Mouse (Mus musculus) limb, embryonic 11.5 days (tissue): ENCODE results near the gene Setmar. TPM values are rescaled to one million over a fixed set of nuclear protein-coding genes. Genes with fewer than 3 reads are reported as not detected.
"Not testable (repeated sequence)": the region's sequence is repeated elsewhere in the genome, so short reads cannot be mapped to it uniquely, and the experiment has no call there.

Experiments used
- ATAC-seq: fragments of 200-750 bp; cut with Nextera tagmentation; 2 replicates; pipeline ENCODE4 v1.8.0; 2017; ENCODE audit warnings: low read depth; ENCODE audit not compliant: insufficient number of reproducible peaks, low FRiP score, low TSS enrichment
- DNase-seq: peaks from one replicate; pipeline ENCODE4 v3.0.0-alpha.2; 2015; ENCODE audit warnings: low spot score
- H3K27ac ChIP-seq: fragments of 300-500 bp; sonication (generic); replicated peaks from 2 replicates; pipeline ENCODE4 v1.5.1; 2014; ENCODE audit warnings: low read depth, mild to moderate bottlenecking, low read length
- H3K27me3 ChIP-seq: fragments of 300-500 bp; sonication (generic); 2 replicates; pipeline ENCODE4 v1.6.1; 2014; ENCODE audit warnings: mild to moderate bottlenecking, low read length, mixed read lengths; ENCODE audit not compliant: control insufficient read depth, insufficient read depth
- H3K36me3 ChIP-seq: fragments of 300-500 bp; sonication (generic); 2 replicates; pipeline ENCODE4 v1.6.1; 2014; ENCODE audit warnings: mild to moderate bottlenecking, low read length, moderate library complexity, mixed read lengths; ENCODE audit not compliant: control insufficient read depth, insufficient read depth
- H3K4me1 ChIP-seq: fragments of 300-500 bp; sonication (generic); 2 replicates; pipeline ENCODE4 v1.6.1; 2014; ENCODE audit warnings: low read length, mixed read lengths; ENCODE audit not compliant: control insufficient read depth, insufficient read depth
- H3K4me2 ChIP-seq: fragments of 300-500 bp; sonication (generic); 2 replicates; pipeline ENCODE4 v1.6.1; 2014; ENCODE audit warnings: low read depth, mild to moderate bottlenecking, moderate library complexity; ENCODE audit not compliant: severe bottlenecking
- H3K4me3 ChIP-seq: fragments of 300-500 bp; sonication (generic); 2 replicates; pipeline ENCODE4 v1.5.1; 2014; ENCODE audit warnings: low read depth, low read length
- H3K9ac ChIP-seq: fragments of 300-500 bp; sonication (generic); 2 replicates; pipeline ENCODE4 v1.6.1; 2014; ENCODE audit warnings: mild to moderate bottlenecking, low read length
- H3K9me3 ChIP-seq: fragments of 300-500 bp; sonication (generic); 2 replicates; pipeline ENCODE4 v1.6.1; 2016; ENCODE audit warnings: low read length; ENCODE audit not compliant: control insufficient read depth
- WGBS: fragments of 180-500 bp; shearing (Covaris S2); extraction: QIAGEN DNeasy Blood & Tissue Kit; methylation state at CpG from one replicate; pipeline ENCODE4 v1.1.7; 2014; 5-methylcytosine and 5-hydroxymethylcytosine counted together
- polyA plus RNA-seq: library from polyadenylated mRNA; unstranded; fragments of >200 nt; fragmentation: Nextera tagmentation; extraction: Ambion mirVana; gene quantifications from 2 replicates; pipeline ENCODE4 v1.2.1, GENCODE M21; 2014

The Setmar gene
- 8.7 and 8.9 TPM in 2 replicates for polyA plus RNA-seq

DNA sequence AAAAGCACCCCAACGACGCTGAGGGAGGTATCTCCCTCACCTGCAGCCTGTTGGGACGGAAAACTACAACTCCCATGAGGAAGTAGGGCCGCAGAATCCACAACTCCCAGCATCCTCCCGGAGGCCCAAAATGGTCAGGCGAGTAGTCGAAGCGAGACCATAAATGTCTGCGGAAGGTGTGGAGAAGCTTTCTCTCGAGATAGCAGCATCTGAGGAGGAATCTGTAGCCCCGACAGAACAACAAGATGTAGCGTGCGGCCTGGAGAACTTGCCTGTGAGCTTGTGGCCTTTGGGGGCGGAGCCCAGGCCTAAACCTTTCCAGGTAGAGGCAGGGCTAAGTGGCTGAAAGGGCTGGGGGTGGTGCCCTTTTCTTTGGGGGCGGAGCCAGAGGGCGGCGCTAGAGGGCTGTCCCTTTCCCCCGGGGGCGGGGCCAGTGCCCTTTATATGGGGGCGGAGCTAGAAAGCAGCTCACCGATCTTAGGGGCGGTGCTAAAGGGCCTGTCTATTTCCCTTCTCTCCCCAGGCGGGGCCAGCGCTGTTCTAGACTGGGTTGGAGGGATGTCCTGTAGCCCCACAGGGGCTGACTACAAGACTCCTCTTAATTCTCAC is at the start of gene Setmar:
Gene Setmar, plus strand, starts transcription at position 128 of the 609 bp plus-strand sequence.
- 1% methylated on average over 24 of the region's 24 CpGs for WGBS
- H3K9ac ChIP-seq = peak within 1 kb of the TSS; percentile 61
- no peaks in the 10 kb centered on the region for H3K36me3 ChIP-seq
- DNase-seq (peak; percentile 98), ATAC-seq (peak; percentile 98)
- peak within 1 kb of the TSS; percentile 41 for H3K4me2 ChIP-seq
- H3K9me3 ChIP-seq = no peaks in the 10 kb centered on the region
- no peaks in the 10 kb centered on the region for H3K4me1 ChIP-seq
- H3K27me3 ChIP-seq = no peaks in the 10 kb centered on the region
- H3K4me3 ChIP-seq = peak within 1 kb of the TSS; percentile 39
- no peak within 1 kb of the TSS for H3K27ac ChIP-seq

DNA sequence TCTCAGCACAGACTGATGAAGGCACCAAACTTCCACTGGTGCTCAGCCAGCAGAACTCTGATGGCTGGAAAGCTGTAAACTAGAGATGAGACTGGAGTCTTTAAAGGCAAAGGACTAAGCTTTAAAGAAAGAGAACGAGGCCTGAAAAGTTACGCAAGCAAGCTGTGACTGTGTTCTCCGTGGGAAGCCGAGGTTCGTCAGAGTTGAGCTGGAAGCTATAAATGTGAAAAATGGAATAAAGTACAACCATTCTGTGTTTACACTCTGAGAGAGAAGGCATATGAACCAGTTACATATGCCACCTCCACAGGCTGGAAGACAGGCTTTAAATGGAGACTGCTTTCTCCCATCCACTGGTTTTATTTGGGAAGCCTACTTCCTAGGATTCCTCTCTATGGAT is 43.2 kb upstream of the Setmar start:
- no peak for ATAC-seq
- H3K36me3 ChIP-seq = no peaks in the 10 kb centered on the region
- no peak overlapping the region for H3K27ac ChIP-seq
- WGBS = 85% methylated on average over 5 of the region's 5 CpGs
- H3K4me3 ChIP-seq = no peak overlapping the region
- H3K4me1 ChIP-seq = no peaks in the 10 kb centered on the region
- H3K9me3 ChIP-seq = no peaks in the 10 kb centered on the region
- H3K4me2 ChIP-seq = no peak overlapping the region
- H3K27me3 ChIP-seq = no peaks in the 10 kb centered on the region
- H3K9ac ChIP-seq = no peak overlapping the region
- no peak for DNase-seq

DNA sequence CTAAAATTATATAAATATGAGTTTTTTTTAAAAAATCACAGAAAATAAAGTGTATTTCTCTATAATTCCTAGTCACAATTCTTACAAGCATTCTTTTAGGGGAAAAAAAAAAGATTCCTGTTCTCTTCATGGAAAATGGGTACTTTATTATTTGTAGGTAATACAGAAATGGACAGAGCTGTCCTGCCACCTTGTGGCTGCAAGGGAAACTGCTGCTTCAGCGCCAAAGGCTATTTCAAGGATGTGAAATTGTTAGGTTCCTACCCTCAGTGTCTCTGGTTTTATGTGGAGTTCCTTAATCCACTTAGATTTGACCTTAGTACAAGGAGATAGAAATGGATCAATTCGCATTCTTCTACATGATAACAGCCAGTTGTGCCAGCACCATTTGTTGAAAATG is 9.8 kb upstream of the Setmar start:
- ATAC-seq = not testable (repeated sequence)
- WGBS = 5% methylated on average over 2 of the region's 2 CpGs

DNA sequence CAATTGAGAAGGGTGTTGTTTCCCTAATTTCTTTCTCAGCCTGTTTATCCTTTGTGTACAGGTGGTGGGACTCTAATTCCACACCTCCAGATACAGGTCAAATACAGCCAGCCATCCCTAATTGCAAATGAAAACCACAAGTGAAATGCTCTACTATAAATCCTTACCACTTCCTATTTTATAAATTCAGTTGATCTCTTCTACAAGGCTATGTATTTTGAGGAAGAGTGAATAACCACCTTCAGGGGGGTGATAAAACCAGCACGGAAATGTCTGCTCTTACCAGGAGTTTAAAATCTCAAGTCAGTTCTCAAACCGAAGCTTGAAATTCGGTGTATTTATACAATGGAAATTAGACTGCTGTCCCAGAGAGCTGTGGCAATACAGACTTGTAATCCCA is 8.9 kb upstream of the Setmar start:
- 83% methylated on average over 3 of the region's 3 CpGs for WGBS
- H3K4me2 ChIP-seq = no peak overlapping the region
- no peak overlapping the region for H3K4me3 ChIP-seq
- ATAC-seq = no peak
- H3K27ac ChIP-seq = no peak overlapping the region
- H3K9ac ChIP-seq = no peak overlapping the region
- no peaks in the 10 kb centered on the region for H3K27me3 ChIP-seq
- no peaks in the 10 kb centered on the region for H3K36me3 ChIP-seq
- H3K9me3 ChIP-seq = no peaks in the 10 kb centered on the region
- H3K4me1 ChIP-seq = no peaks in the 10 kb centered on the region
- no peak for DNase-seq

More for the DNA sequence above, 9.8 kb upstream of the Setmar start:
- H3K4me2 ChIP-seq, H3K36me3 ChIP-seq, H3K27ac ChIP-seq, H3K4me3 ChIP-seq, H3K4me1 ChIP-seq, H3K9me3 ChIP-seq, H3K27me3 ChIP-seq, H3K9ac ChIP-seq: not testable (repeated sequence)
- peak; percentile 69 for DNase-seq

DNA sequence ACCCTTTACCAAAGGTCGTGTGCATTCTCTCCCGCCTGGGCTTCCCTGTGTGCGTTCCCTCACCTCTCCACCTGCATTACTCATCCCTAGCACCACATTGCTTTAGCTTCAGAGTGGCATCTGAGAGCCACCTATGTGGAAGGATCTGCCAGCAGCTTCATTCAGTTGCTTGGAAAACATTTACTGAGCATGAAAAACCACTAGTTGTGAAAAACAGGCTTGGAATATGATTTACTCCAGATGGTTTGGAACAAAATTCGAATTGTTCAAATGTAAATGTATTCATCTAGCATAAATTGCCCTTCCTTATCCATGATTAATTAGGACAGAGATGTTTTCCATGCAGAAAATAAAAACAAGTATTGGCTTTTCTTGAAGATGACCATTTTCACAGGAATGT is 7.5 kb upstream of the Setmar start:
- Histone ChIP-seq H3K9me3 (no peaks in the 10 kb centered on the region), H3K9ac (no peak overlapping the region), H3K4me3 (no peak overlapping the region), H3K27ac (no peak overlapping the region), H3K27me3 (no peaks in the 10 kb centered on the region), H3K36me3 (no peaks in the 10 kb centered on the region), H3K4me1 (no peaks in the 10 kb centered on the region), H3K4me2 (no peak overlapping the region)
- no peak for DNase-seq
- 68% methylated on average over 4 of the region's 4 CpGs for WGBS
- ATAC-seq = no peak

DNA sequence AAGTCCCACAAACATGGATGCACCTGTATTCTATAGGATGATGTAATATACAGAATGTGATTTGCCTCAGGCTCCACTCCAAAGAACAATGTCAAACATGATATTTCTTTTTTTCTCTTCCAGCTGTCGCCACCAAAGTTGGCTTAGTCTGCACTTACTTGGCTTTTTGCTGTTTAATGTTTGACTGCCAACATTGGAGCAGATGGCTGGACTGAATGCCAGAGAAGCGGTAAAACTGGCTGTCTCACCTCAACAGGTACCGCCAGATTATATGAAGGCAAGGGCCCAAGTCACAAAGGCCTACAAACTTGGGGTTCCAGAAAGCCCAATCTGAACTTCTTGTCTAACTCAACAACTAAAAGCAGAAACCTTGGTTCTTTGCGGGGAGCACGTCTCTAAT is 6.8 kb upstream of the Setmar start:
- DNase-seq (no peak), ATAC-seq (no peak)
- 89% methylated on average over 5 of the region's 5 CpGs for WGBS
- Histone ChIP-seq H3K4me2 (no peak overlapping the region), H3K9me3 (no peaks in the 10 kb centered on the region), H3K9ac (no peak overlapping the region), H3K27ac (no peak overlapping the region), H3K4me1 (no peaks in the 10 kb centered on the region), H3K36me3 (no peaks in the 10 kb centered on the region), H3K27me3 (no peaks in the 10 kb centered on the region), H3K4me3 (no peak overlapping the region)

DNA sequence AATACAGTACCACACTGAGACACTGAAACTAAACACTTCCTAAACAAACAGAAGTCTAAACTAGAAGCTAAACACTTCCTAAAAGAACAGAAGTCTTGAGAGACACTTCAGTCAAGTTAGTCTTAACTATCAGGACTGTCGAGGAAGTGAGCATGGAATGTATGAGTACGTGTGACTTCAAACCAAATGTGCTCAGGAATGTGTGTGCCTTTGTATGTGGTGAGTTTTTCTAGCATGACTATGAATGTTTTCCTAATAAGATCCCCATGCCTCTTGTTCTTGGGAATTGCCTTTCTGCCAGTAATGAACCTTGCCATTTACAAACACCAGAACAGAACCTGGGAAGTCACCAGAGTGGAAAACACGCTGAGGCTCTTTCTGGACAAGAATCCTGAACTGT is 3.7 kb upstream of the Setmar start:
- no peaks in the 10 kb centered on the region for H3K9me3 ChIP-seq
- H3K4me1 ChIP-seq = no peaks in the 10 kb centered on the region
- H3K4me2 ChIP-seq = no peak overlapping the region
- no peaks in the 10 kb centered on the region for H3K36me3 ChIP-seq
- 80% methylated on average over 3 of the region's 3 CpGs for WGBS
- no peak overlapping the region for H3K27ac ChIP-seq
- no peak overlapping the region for H3K9ac ChIP-seq
- H3K27me3 ChIP-seq = no peaks in the 10 kb centered on the region
- ATAC-seq (no peak), DNase-seq (no peak)
- no peak overlapping the region for H3K4me3 ChIP-seq

DNA sequence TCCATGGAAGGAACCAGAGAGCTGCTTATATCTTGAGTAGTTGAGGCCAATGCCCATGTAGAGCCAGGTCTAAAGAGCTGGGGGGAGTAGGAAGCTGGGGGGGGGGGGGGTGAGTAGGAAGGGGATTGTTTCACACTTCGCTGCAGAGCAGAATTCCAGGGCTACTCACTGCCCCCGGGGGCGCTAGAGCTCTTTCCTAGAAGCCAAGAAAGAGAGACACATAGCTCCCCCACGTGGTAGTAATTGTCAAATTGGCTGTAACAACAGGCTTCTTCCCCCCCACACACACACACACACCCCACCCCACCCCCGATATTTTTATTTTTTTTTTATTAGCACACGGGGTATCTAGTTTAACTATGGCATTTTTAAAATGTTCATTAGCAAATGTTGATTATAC is 738 bp downstream of the Setmar start:
- DNase-seq (peak; percentile 69), ATAC-seq (no peak; the same call in 1 of the 2 replicates)
- Histone ChIP-seq H3K4me3 (peak overlapping the region; percentile 39), H3K36me3 (no peaks in the 10 kb centered on the region), H3K9ac (no peak overlapping the region; the same call in 1 of the 2 replicates), H3K27ac (no peak overlapping the region), H3K27me3 (no peaks in the 10 kb centered on the region), H3K4me1 (no peaks in the 10 kb centered on the region), H3K4me2 (peak overlapping the region; percentile 41), H3K9me3 (no peaks in the 10 kb centered on the region)
- 18% methylated on average over 6 of the region's 6 CpGs for WGBS

DNA sequence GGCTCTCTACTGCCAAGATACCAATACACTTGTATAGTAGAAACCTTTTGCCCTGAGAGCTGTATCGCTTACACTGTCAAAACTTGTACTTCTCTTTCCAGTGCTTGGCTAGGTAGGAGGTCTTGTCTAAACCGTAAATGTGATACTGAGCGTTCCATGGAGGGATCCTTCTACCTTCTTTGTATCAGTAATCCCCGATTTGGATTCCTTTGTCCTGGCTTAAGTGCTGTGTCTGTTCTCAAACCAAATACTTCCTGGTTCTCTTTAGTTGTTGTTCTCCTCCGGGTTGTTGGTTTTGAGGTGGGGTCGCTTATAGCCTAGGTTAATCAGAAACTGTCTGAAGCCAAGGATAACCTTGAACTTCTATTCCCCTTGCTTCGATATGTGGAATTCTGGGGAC is 6.1 kb downstream of the Setmar start:
- Histone ChIP-seq H3K4me2 (no peak overlapping the region), H3K4me1 (no peaks in the 10 kb centered on the region), H3K9ac (no peak overlapping the region), H3K4me3 (no peak overlapping the region), H3K36me3 (no peaks in the 10 kb centered on the region), H3K27ac (no peak overlapping the region), H3K27me3 (no peaks in the 10 kb centered on the region), H3K9me3 (no peaks in the 10 kb centered on the region; the same call in 1 of the 2 replicates)
- DNase-seq (no peak), ATAC-seq (no peak)
- WGBS = 96% methylated on average over 7 of the region's 7 CpGs
